Mouse (Mus musculus): ENCODE measurements around the gene Klra4. TPM values are rescaled to one million over a fixed set of nuclear protein-coding genes. Genes with fewer than 3 reads are reported as not detected.
"Not testable (repeated sequence)": the region's sequence is repeated elsewhere in the genome, so short reads cannot be mapped to it uniquely, and the experiment has no call there.

Klra4 gene
- total and polyA plus RNA-seq, 3 experiments = not detected

- H3K36me3 ChIP-seq (replicated peaks in 1 of 2; ENCODE audit: control insufficient read depth in 1 of 2, insufficient read depth in 1 of 2, low read length in 1 of 2); H3K4me1 ChIP-seq (ENCODE audit: control insufficient read depth in 1 of 2, insufficient read depth in 2 of 2); H3K4me2 ChIP-seq (ENCODE audit: insufficient read depth, low read depth, poor library complexity, severe bottlenecking); H3K27ac ChIP-seq (ENCODE audit: insufficient read depth, low read depth); in situ Hi-C loops (cut with MboI; ENCODE audit: low pct_ligation_motif_present, low pct_unique_long_range_greater_than_20kb, low sequenced_read_pairs); DNase-seq (ENCODE audit: extremely low read depth); H3K9me3 ChIP-seq (replicated peaks; ENCODE audit: low read length); dilution Hi-C loops (cut with MboI; ENCODE audit: extremely low pct_ligation_motif_present, extremely low pct_unique_long_range_greater_than_20kb, low sequenced_read_pairs); H3K79me2 ChIP-seq (replicated peaks; ENCODE audit: control insufficient read depth, extremely low read depth, insufficient read depth, poor library complexity, severe bottlenecking); H3K4me3 ChIP-seq (replicated peaks in 1 of 3; ENCODE audit: low read depth in 2 of 3, low read length in 2 of 3, poor library complexity in 1 of 3); H3K27me3 ChIP-seq (replicated peaks); H3K9ac ChIP-seq (ENCODE audit: insufficient read depth, low read depth): not testable (repeated sequence)
Measured at GRCm38 (mm10) chr6:130031493-130032089, 35.5 kb downstream of the Klra4 start.

- in situ Hi-C loops (cut with MboI; ENCODE audit: low pct_ligation_motif_present, low pct_unique_long_range_greater_than_20kb, low sequenced_read_pairs) = no loop called here
- dilution Hi-C loops (cut with MboI; ENCODE audit: extremely low pct_ligation_motif_present, extremely low pct_unique_long_range_greater_than_20kb, low sequenced_read_pairs) = no loop called here
Measured at GRCm38 (mm10) chr6:130026854-130027253, 40.2 kb downstream of the Klra4 start, which contains the start of gene Klra6. Klra6 (minus strand) TSS chr6:130026954.

More at GRCm38 (mm10) chr6:130026854-130027253, 40.2 kb downstream of the Klra4 start, which contains the start of gene Klra6:
- no peaks in the 10 kb centered on the region for H3K36me3 ChIP-seq (replicated peaks in 1 of 2; ENCODE audit: control insufficient read depth in 1 of 2, insufficient read depth in 1 of 2, low read length in 1 of 2)
- no peak within 1 kb of the TSS for H3K9ac ChIP-seq (ENCODE audit: insufficient read depth, low read depth)
- TF ChIP-seq TBP (conservative IDR thresholded peaks at IDR 0.05; ENCODE audit: low read depth, low read length) (no peak), MAFK (IDR thresholded peaks at IDR 0.05; ENCODE audit: insufficient replicate concordance, low read length) (no peak), JUN (IDR thresholded peaks at IDR 0.05; ENCODE audit: insufficient read depth, low read depth, low read length) (no peak), JUND (conservative IDR thresholded peaks at IDR 0.05; ENCODE audit: low read depth, low read length) (no peak), RAD21 (IDR thresholded peaks at IDR 0.05; ENCODE audit: low read depth, low read length) (no peak), UBTF (IDR thresholded peaks at IDR 0.05; ENCODE audit: low read depth, low read length) (no peak), TCF12 (IDR thresholded peaks at IDR 0.05; ENCODE audit: low read depth, low read length) (no peak), GABPA (IDR thresholded peaks at IDR 0.05; ENCODE audit: insufficient replicate concordance, low read depth, low read length) (no peak), ZC3H11A (IDR thresholded peaks at IDR 0.05; ENCODE audit: low read depth, low read length) (no peak), KAT2A (IDR thresholded peaks at IDR 0.05; ENCODE audit: insufficient replicate concordance, low read length) (no peak), SMC3 (IDR thresholded peaks at IDR 0.05; ENCODE audit: low read depth, low read length) (no peak), E2F4 (IDR thresholded peaks at IDR 0.05; ENCODE audit: insufficient replicate concordance, low read depth, low read length) (no peak), CHD1 (IDR thresholded peaks at IDR 0.05; ENCODE audit: low read depth, low read length) (no peak)
- no peak within 1 kb of the TSS for H3K4me2 ChIP-seq (ENCODE audit: insufficient read depth, low read depth, poor library complexity, severe bottlenecking)
- no peaks in the 10 kb centered on the region for H3K79me2 ChIP-seq (replicated peaks; ENCODE audit: control insufficient read depth, extremely low read depth, insufficient read depth, poor library complexity, severe bottlenecking)
- no peaks in the 10 kb centered on the region for H3K4me1 ChIP-seq (ENCODE audit: control insufficient read depth in 1 of 2, insufficient read depth in 2 of 2)
- no peak within 1 kb of the TSS for H3K4me3 ChIP-seq (replicated peaks in 1 of 3; ENCODE audit: low read depth in 2 of 3, low read length in 2 of 3, poor library complexity in 1 of 3)
- no peak within 1 kb of the TSS for H3K27ac ChIP-seq (ENCODE audit: insufficient read depth, low read depth)
- DNase-seq (ENCODE audit: extremely low read depth) = no peak
- no peaks in the 10 kb centered on the region for H3K9me3 ChIP-seq (replicated peaks; ENCODE audit: low read length)
- no peaks in the 10 kb centered on the region for H3K27me3 ChIP-seq (replicated peaks)

Other genes with a start within 250 kb of the Klra4 start
- gene Gm17631, start 204.6 kb downstream of the Klra4 start, total RNA-seq (2012; rRNA removed) = not detected in 2 replicates
- not detected in 2 replicates for gene Gm17631, start 204.6 kb downstream of the Klra4 start, total RNA-seq (2014; rRNA removed)
- gene Gm17631, start 204.6 kb downstream of the Klra4 start, polyA plus RNA-seq (2012; ENCODE audit: insufficient read length, low read depth) = not detected in 2 replicates
- gene Klra17, start 190.6 kb downstream of the Klra4 start, total RNA-seq (2012; rRNA removed) = not detected in 2 replicates
- gene Klra17, start 190.6 kb downstream of the Klra4 start, total RNA-seq (2014; rRNA removed) = not detected in 2 replicates
- not detected in 2 replicates for gene Klra17, start 190.6 kb downstream of the Klra4 start, polyA plus RNA-seq (2012; ENCODE audit: insufficient read length, low read depth)
- gene Klra5, start 149.6 kb downstream of the Klra4 start, total RNA-seq (2012; rRNA removed) = not detected in 2 replicates
- not detected in 2 replicates for gene Klra5, start 149.6 kb downstream of the Klra4 start, total RNA-seq (2014; rRNA removed)
- not detected in 2 replicates for gene Klra5, start 149.6 kb downstream of the Klra4 start, polyA plus RNA-seq (2012; ENCODE audit: insufficient read length, low read depth)
- not detected in 2 replicates for gene Klra6, start 40.3 kb downstream of the Klra4 start, total RNA-seq (2012; rRNA removed)
- gene Klra6, start 40.3 kb downstream of the Klra4 start, total RNA-seq (2014; rRNA removed) = not detected in 2 replicates
- not detected in 2 replicates for gene Klra6, start 40.3 kb downstream of the Klra4 start, polyA plus RNA-seq (2012; ENCODE audit: insufficient read length, low read depth)
- gene Klra8, start 62.6 kb upstream of the Klra4 start, total RNA-seq (2012; rRNA removed) = not detected in 2 replicates
- not detected in 2 replicates for gene Klra8, start 62.6 kb upstream of the Klra4 start, total RNA-seq (2014; rRNA removed)
- gene Klra8, start 62.6 kb upstream of the Klra4 start, polyA plus RNA-seq (2012; ENCODE audit: insufficient read length, low read depth) = not detected in 2 replicates
- not detected in 2 replicates for gene Klra9, start 125.8 kb upstream of the Klra4 start, total RNA-seq (2012; rRNA removed)
- gene Klra9, start 125.8 kb upstream of the Klra4 start, total RNA-seq (2014; rRNA removed) = not detected in 2 replicates
- gene Klra9, start 125.8 kb upstream of the Klra4 start, polyA plus RNA-seq (2012; ENCODE audit: insufficient read length, low read depth) = not detected in 2 replicates
- gene Klra7, start 166.1 kb upstream of the Klra4 start, total RNA-seq (2012; rRNA removed) = not detected in 2 replicates
- not detected in 2 replicates for gene Klra7, start 166.1 kb upstream of the Klra4 start, total RNA-seq (2014; rRNA removed)
- not detected in 2 replicates for gene Klra7, start 166.1 kb upstream of the Klra4 start, polyA plus RNA-seq (2012; ENCODE audit: insufficient read length, low read depth)
- not detected in 2 replicates for gene Klra10, start 214.7 kb upstream of the Klra4 start, total RNA-seq (2012; rRNA removed)
- not detected in 2 replicates for gene Klra10, start 214.7 kb upstream of the Klra4 start, total RNA-seq (2014; rRNA removed)
- not detected in 2 replicates for gene Klra10, start 214.7 kb upstream of the Klra4 start, polyA plus RNA-seq (2012; ENCODE audit: insufficient read length, low read depth)